Mouse (Mus musculus) lung, postnatal 0 days (tissue): ENCODE results near the gene Uri1.

Source experiments
- CTCF ChIP-seq: IDR thresholded peaks from 2 replicates; pipeline ENCODE4 v1.5.1; 2016; ENCODE audit warnings: antibody characterized with exemption, mild to moderate bottlenecking
- EP300 ChIP-seq: IDR thresholded peaks from 2 replicates; pipeline ENCODE4 v1.6.1; 2016; ENCODE audit warnings: antibody characterized with exemption, mild to moderate bottlenecking, control low read depth

GRCm38 (mm10) chr7:37999691-38000090 lies 23.7 kb downstream of the Uri1 start:
- TF ChIP-seq CTCF (peak; percentile 53), EP300 (no peak)
